ENCODE assay signal across 10 mouse cellular contexts in genomic region chr17:34947606-34948005, GRCm38 (mm10). TPM values are rescaled to one million over a fixed set of nuclear protein-coding genes. Genes with fewer than 3 reads are reported as not detected.
DNase-seq lines count a peak whose midpoint lies in the region; ATAC-seq lines count a peak whose summit lies in the region.
"Had no signal": no experiment of that assay in that cellular context is flagged by ENCODE, and none has a peak within 500 bp of the region (broad histone marks: within the 10 kb centered on the region; RNA-seq: fewer than 3 reads in every experiment).

No protein-coding gene starts in this region.

- no peak overlapping the region for H3K9ac ChIP-seq in forebrain, embryonic 14.5 days (ENCODE audit: low read length)
- no peak overlapping the region for H3K9ac ChIP-seq in forebrain, embryonic 16.5 days (replicated peaks; ENCODE audit: low read depth, low read length)
- H3K9ac ChIP-seq in neural tube, embryonic 15.5 days (replicated peaks): no peak overlapping the region
- H3K9ac ChIP-seq: forebrain, embryonic 13.5 days had no signal

- peak; percentile 39 for DNase-seq in forebrain, embryonic 14.5 days (ENCODE audit: low spot score)
- DNase-seq in neural tube, embryonic 10.5 days (ENCODE audit: extremely low spot score, low spot score): peak; percentile 29
- peak; percentile 59 for DNase-seq in induced T-regulatory cell, adult 2 months (ENCODE audit: low read depth)
- peak; percentile 56 for DNase-seq in retina, postnatal 1 day
- DNase-seq in Muller cell, postnatal 12 days (ENCODE audit: inconsistent ontology term): no peak
- no peak for DNase-seq in cerebellum, adult 11-12 months
- DNase-seq: layer of hippocampus, postnatal 36 days had no signal

- peaks cover 34% of the 10 kb centered on the region for H3K36me3 ChIP-seq in forebrain, embryonic 14.5 days (ENCODE audit: control insufficient read depth, insufficient read depth, low read length)
- H3K36me3 ChIP-seq in forebrain, embryonic 16.5 days (ENCODE audit: control insufficient read depth, insufficient read depth): peaks cover 10% of the 10 kb centered on the region
- H3K36me3 ChIP-seq in neural tube, embryonic 15.5 days: peaks cover 15% of the 10 kb centered on the region

- no peak overlapping the region for H3K4me3 ChIP-seq in forebrain, embryonic 14.5 days (ENCODE audit: low read depth, low read length)
- no peak overlapping the region for H3K4me3 ChIP-seq in forebrain, embryonic 16.5 days (replicated peaks; ENCODE audit: low read length)
- H3K4me3 ChIP-seq in neural tube, embryonic 15.5 days (replicated peaks): no peak overlapping the region
- H3K4me3 ChIP-seq: forebrain, embryonic 13.5 days had no signal

- peaks cover 9% of the 10 kb centered on the region for H3K4me1 ChIP-seq in forebrain, embryonic 14.5 days (ENCODE audit: control insufficient read depth, insufficient read depth, low read length)
- peaks cover 16% of the 10 kb centered on the region for H3K4me1 ChIP-seq in forebrain, embryonic 16.5 days (replicated peaks; ENCODE audit: control insufficient read depth, insufficient read depth, low read length)
- H3K4me1 ChIP-seq in neural tube, embryonic 15.5 days: peaks cover 19% of the 10 kb centered on the region

- 26% methylated on average over 8 of the region's 8 CpGs for WGBS in forebrain, embryonic 14.5 days
- WGBS in forebrain, embryonic 16.5 days: 20% methylated on average over 8 of the region's 8 CpGs
- WGBS in neural tube, embryonic 15.5 days: 31% methylated on average over 8 of the region's 8 CpGs

- H3K4me2 ChIP-seq in forebrain, embryonic 14.5 days (ENCODE audit: low read length): no peak overlapping the region
- no peak overlapping the region for H3K4me2 ChIP-seq in forebrain, embryonic 16.5 days (ENCODE audit: low read length)
- no peak overlapping the region for H3K4me2 ChIP-seq in neural tube, embryonic 15.5 days
- H3K4me2 ChIP-seq: forebrain, embryonic 13.5 days had no signal

- no peak for ATAC-seq in forebrain, embryonic 14.5 days
- no peak for ATAC-seq in forebrain, embryonic 16.5 days
- ATAC-seq in neural tube, embryonic 15.5 days (ENCODE audit: low FRiP score): no peak
- ATAC-seq: forebrain, embryonic 13.5 days had no signal

- H3K9me3 ChIP-seq in forebrain, embryonic 14.5 days (replicated peaks; ENCODE audit: control insufficient read depth, low read length): no peaks in the 10 kb centered on the region
- no peaks in the 10 kb centered on the region for H3K9me3 ChIP-seq in forebrain, embryonic 16.5 days (ENCODE audit: control insufficient read depth, low read length)
- H3K9me3 ChIP-seq in neural tube, embryonic 15.5 days (replicated peaks): no peaks in the 10 kb centered on the region
- H3K9me3 ChIP-seq: forebrain, embryonic 13.5 days had no signal

- no peaks in the 10 kb centered on the region for H3K27me3 ChIP-seq in forebrain, embryonic 14.5 days (replicated peaks; ENCODE audit: control insufficient read depth, insufficient read depth, low read length)
- no peaks in the 10 kb centered on the region for H3K27me3 ChIP-seq in forebrain, embryonic 16.5 days (replicated peaks; ENCODE audit: control insufficient read depth, insufficient read depth, low read length)
- H3K27me3 ChIP-seq in neural tube, embryonic 15.5 days (replicated peaks): no peaks in the 10 kb centered on the region
- H3K27me3 ChIP-seq: forebrain, embryonic 13.5 days had no signal

- no peak overlapping the region for H3K27ac ChIP-seq in forebrain, embryonic 14.5 days (ENCODE audit: low read depth, low read length)
- no peak overlapping the region for H3K27ac ChIP-seq in forebrain, embryonic 16.5 days (ENCODE audit: low read length)
- H3K27ac ChIP-seq in neural tube, embryonic 15.5 days (replicated peaks): no peak overlapping the region
- H3K27ac ChIP-seq: forebrain, embryonic 13.5 days had no signal

RNA-seq across cellular contexts. Expression of gene Hspa1b, which starts 11.4 kb away (rescaled TPM):
- polyA plus RNA-seq in forebrain, embryonic 14.5 days (2014; fragmentation: Nextera tagmentation; extraction: Ambion mirVana): 0.15 TPM in 1 of 2 replicates, not detected in the other
- polyA plus RNA-seq in forebrain, embryonic 16.5 days (2015; fragmentation: Nextera tagmentation; extraction: Ambion mirVana): 0.14 TPM in 1 of 2 replicates, not detected in the other
- 0.54 and 0.84 TPM in 2 replicates for polyA plus RNA-seq in neural tube, embryonic 15.5 days (2015; fragmentation: Nextera tagmentation; extraction: Ambion mirVana)

RNA-seq across cellular contexts. Expression of gene Neu1, which starts 16.6 kb away (rescaled TPM):
- polyA plus RNA-seq in forebrain, embryonic 14.5 days (2014; fragmentation: Nextera tagmentation; extraction: Ambion mirVana): 16.2 and 20.0 TPM in 2 replicates
- 31.8 and 36.8 TPM in 2 replicates for polyA plus RNA-seq in forebrain, embryonic 16.5 days (2015; fragmentation: Nextera tagmentation; extraction: Ambion mirVana)
- 39.1 and 43.5 TPM in 2 replicates for polyA plus RNA-seq in neural tube, embryonic 15.5 days (2015; fragmentation: Nextera tagmentation; extraction: Ambion mirVana)

RNA-seq across cellular contexts. Expression of gene Gm20481, which starts 22.1 kb away (rescaled TPM):
- not detected in 2 replicates for polyA plus RNA-seq in forebrain, embryonic 14.5 days (2014; fragmentation: Nextera tagmentation; extraction: Ambion mirVana)
- not detected in 2 replicates for polyA plus RNA-seq in forebrain, embryonic 16.5 days (2015; fragmentation: Nextera tagmentation; extraction: Ambion mirVana)
- not detected in 2 replicates for polyA plus RNA-seq in neural tube, embryonic 15.5 days (2015; fragmentation: Nextera tagmentation; extraction: Ambion mirVana)
- polyA plus RNA-seq: forebrain, embryonic 13.5 days had no signal

RNA-seq across cellular contexts. Expression of gene Hspa1a, which starts 24.4 kb away (rescaled TPM):
- 1.4 and 3.7 TPM in 2 replicates for polyA plus RNA-seq in forebrain, embryonic 14.5 days (2014; fragmentation: Nextera tagmentation; extraction: Ambion mirVana)
- polyA plus RNA-seq in forebrain, embryonic 16.5 days (2015; fragmentation: Nextera tagmentation; extraction: Ambion mirVana): 3.3 and 5.2 TPM in 2 replicates
- polyA plus RNA-seq in neural tube, embryonic 15.5 days (2015; fragmentation: Nextera tagmentation; extraction: Ambion mirVana): 12.8 and 13.2 TPM in 2 replicates

RNA-seq across cellular contexts. Expression of gene Hspa1l, which starts 24.9 kb away (rescaled TPM):
- polyA plus RNA-seq in forebrain, embryonic 14.5 days (2014; fragmentation: Nextera tagmentation; extraction: Ambion mirVana): 1.3 and 1.4 TPM in 2 replicates
- polyA plus RNA-seq in forebrain, embryonic 16.5 days (2015; fragmentation: Nextera tagmentation; extraction: Ambion mirVana): 1.5 and 1.7 TPM in 2 replicates
- 1.4 and 1.5 TPM in 2 replicates for polyA plus RNA-seq in neural tube, embryonic 15.5 days (2015; fragmentation: Nextera tagmentation; extraction: Ambion mirVana)

Comparison
In these comparisons a context has a peak if more than half of its experiments do, and no peak if none do; other contexts are left out.
1. DNase-seq: peak in forebrain, embryonic 14.5 days (single experiment), neural tube, embryonic 10.5 days (single experiment), induced T-regulatory cell, adult 2 months (single experiment) and retina, postnatal 1 day (single experiment); none in Muller cell, postnatal 12 days (single experiment) and cerebellum, adult 11-12 months (single experiment).